Mouse (Mus musculus) small intestine, adult 2 months (tissue): ENCODE data around the gene Pdcd1lg2. TPM values are rescaled to one million over a fixed set of nuclear protein-coding genes. Genes with fewer than 3 reads are reported as not detected.

Source experiments
- H3K27ac ChIP-seq: fragments of 200-500 bp; 2 replicates; pipeline ENCODE4 v1.5.1; 2012; ENCODE audit warnings: low read depth, low read length, control low read depth, inconsistent platforms; ENCODE audit not compliant: insufficient read depth
- H3K27me3 ChIP-seq: fragments of 200-500 bp; 2 replicates; pipeline ENCODE4 v1.6.1; 2012; ENCODE audit warnings: mild to moderate bottlenecking, moderate library complexity, low read length, inconsistent platforms; ENCODE audit not compliant: control insufficient read depth, insufficient read depth
- H3K36me3 ChIP-seq: fragments of 200-500 bp; 2 replicates; pipeline ENCODE4 v1.6.1; 2012; ENCODE audit warnings: mild to moderate bottlenecking, low read length, control low read depth, inconsistent platforms; ENCODE audit not compliant: control insufficient read depth, insufficient read depth
- H3K4me1 ChIP-seq: fragments of 200-500 bp; 2 replicates; pipeline ENCODE4 v1.6.1; 2012; ENCODE audit warnings: low read length, inconsistent platforms, mixed read lengths; ENCODE audit not compliant: control insufficient read depth, insufficient read depth, insufficient read length
- H3K4me3 ChIP-seq: fragments of 200-500 bp; 2 replicates; pipeline ENCODE4 v1.5.1; 2012; ENCODE audit warnings: low read depth, mild to moderate bottlenecking, control low read depth, inconsistent platforms, low read length, moderate library complexity
- CTCF ChIP-seq: fragments of 200-500 bp; IDR thresholded peaks from 2 replicates; pipeline ENCODE4 v1.5.1; 2012; ENCODE audit warnings: low read depth, mild to moderate bottlenecking, control low read depth, inconsistent platforms, low read length, moderate library complexity, mixed read lengths; ENCODE audit not compliant: insufficient replicate concordance, insufficient read length; ENCODE audit errors: extremely low read depth
- POLR2A ChIP-seq: fragments of 200-500 bp; IDR thresholded peaks from 2 replicates; pipeline ENCODE4 v1.6.1; 2012; ENCODE audit warnings: low read depth, mild to moderate bottlenecking, control low read depth, inconsistent platforms, low read length, moderate library complexity
- WGBS: fragments of 180-500 bp; shearing (Covaris S2); methylation state at CpG from one replicate; pipeline ENCODE4 v1.1.7; 2018; 5-methylcytosine and 5-hydroxymethylcytosine counted together
- polyA plus RNA-seq: library from polyadenylated mRNA; depleted of rRNA; stranded (reverse); fragments of >200 nt; gene quantifications from 2 replicates; pipeline ENCODE4 v1.2.3, GENCODE M21; 2012

Gene Pdcd1lg2
- polyA plus RNA-seq, 1 experiment = 0.33 TPM

- H3K27me3 ChIP-seq = no peaks in the 10 kb centered on the region
- 92% methylated on average over 2 of the region's 2 CpGs for WGBS
- no peaks in the 10 kb centered on the region for H3K36me3 ChIP-seq
- TF ChIP-seq CTCF (no peak), POLR2A (no peak)
- H3K4me3 ChIP-seq = no peak overlapping the region
- H3K4me1 ChIP-seq = no peaks in the 10 kb centered on the region
- no peak overlapping the region for H3K27ac ChIP-seq
Measured at GRCm38 (mm10) chr19:29394721-29395120, 16.0 kb upstream of the Pdcd1lg2 start.

GRCm38 (mm10) chr19:29396353-29396752, 14.4 kb upstream of the Pdcd1lg2 start:
- WGBS = 27% methylated on average over 1 of the region's 1 CpGs
- TF ChIP-seq POLR2A (no peak), CTCF (no peak)
- Histone ChIP-seq H3K27me3 (no peaks in the 10 kb centered on the region), H3K36me3 (no peaks in the 10 kb centered on the region), H3K4me1 (no peaks in the 10 kb centered on the region), H3K27ac (no peak overlapping the region), H3K4me3 (no peak overlapping the region)

- Histone ChIP-seq H3K4me3 (no peak overlapping the region), H3K27me3 (no peaks in the 10 kb centered on the region), H3K4me1 (no peaks in the 10 kb centered on the region), H3K36me3 (no peaks in the 10 kb centered on the region), H3K27ac (no peak overlapping the region)
- no peak for TF ChIP-seq POLR2A
- no peak for TF ChIP-seq CTCF
- 94% methylated on average over 4 of the region's 4 CpGs for WGBS
Measured at GRCm38 (mm10) chr19:29399786-29400185, 10.9 kb upstream of the Pdcd1lg2 start.

GRCm38 (mm10) chr19:29400466-29400865, 10.3 kb upstream of the Pdcd1lg2 start:
- H3K27ac ChIP-seq = no peak overlapping the region
- no peak for TF ChIP-seq CTCF
- no peak for TF ChIP-seq POLR2A
- no peak overlapping the region for H3K4me3 ChIP-seq
- WGBS = 56% methylated on average over 3 of the region's 3 CpGs
- no peaks in the 10 kb centered on the region for H3K27me3 ChIP-seq
- H3K4me1 ChIP-seq = no peaks in the 10 kb centered on the region
- no peaks in the 10 kb centered on the region for H3K36me3 ChIP-seq

- Histone ChIP-seq H3K4me3 (no peak overlapping the region), H3K4me1 (no peaks in the 10 kb centered on the region), H3K27me3 (no peaks in the 10 kb centered on the region), H3K27ac (no peak overlapping the region), H3K36me3 (no peaks in the 10 kb centered on the region)
- TF ChIP-seq CTCF (no peak), POLR2A (no peak)
- 89% methylated on average over 4 of the region's 4 CpGs for WGBS
Measured at GRCm38 (mm10) chr19:29402621-29403020, 8.1 kb upstream of the Pdcd1lg2 start.

GRCm38 (mm10) chr19:29403251-29403650, 7.5 kb upstream of the Pdcd1lg2 start:
- 86% methylated on average over 4 of the region's 4 CpGs for WGBS
- no peak overlapping the region for H3K27ac ChIP-seq
- TF ChIP-seq POLR2A (no peak), CTCF (no peak)
- no peaks in the 10 kb centered on the region for H3K4me1 ChIP-seq
- H3K27me3 ChIP-seq = no peaks in the 10 kb centered on the region
- no peak overlapping the region for H3K4me3 ChIP-seq
- H3K36me3 ChIP-seq = no peaks in the 10 kb centered on the region

- WGBS = 82% methylated on average over 2 of the region's 2 CpGs
- Histone ChIP-seq H3K27me3 (no peaks in the 10 kb centered on the region), H3K4me3 (no peak overlapping the region), H3K4me1 (no peaks in the 10 kb centered on the region), H3K27ac (no peak overlapping the region), H3K36me3 (no peaks in the 10 kb centered on the region)
- TF ChIP-seq POLR2A (no peak), CTCF (no peak)
Measured at GRCm38 (mm10) chr19:29405388-29405787, 5.3 kb upstream of the Pdcd1lg2 start.
